Mouse (Mus musculus) G1E (cell line): Measurements from ENCODE around the gene Ttll6.

ENCODE experiments used
- CTCF ChIP-seq: IDR thresholded peaks from 2 replicates; pipeline ENCODE4 v1.5.1; 2012; ENCODE audit warnings: low read depth, low read length, inconsistent platforms, mixed read lengths
- GATA1 ChIP-seq: IDR thresholded peaks from 2 replicates; pipeline ENCODE4 v1.6.1; 2012; ENCODE audit warnings: borderline replicate concordance, low read length, inconsistent platforms, mixed read lengths
- GATA2 ChIP-seq: IDR thresholded peaks from 2 replicates; pipeline ENCODE4 v1.6.1; 2012; ENCODE audit warnings: low read depth, low read length, inconsistent platforms, borderline replicate concordance
- POLR2AphosphoS5 ChIP-seq: IDR thresholded peaks from 2 replicates; pipeline ENCODE4 v1.6.1; 2012; ENCODE audit warnings: low read depth, low read length, inconsistent platforms; ENCODE audit not compliant: insufficient replicate concordance
- TAL1 ChIP-seq: conservative IDR thresholded peaks from 2 replicates; pipeline ENCODE4 v1.6.1; 2012; ENCODE audit warnings: low read depth, low read length, inconsistent platforms, mixed read lengths

GRCm38 (mm10) chr11:96177546-96178174 is 44.1 kb downstream of the Ttll6 start:
- TF ChIP-seq CTCF (no peak), TAL1 (no peak), GATA1 (no peak), GATA2 (no peak), POLR2AphosphoS5 (no peak)
